Mouse (Mus musculus): Measurements from ENCODE around the gene Zfp683.

- TF ChIP-seq POLR2A (IDR thresholded peaks at IDR 0.05; ENCODE audit: insufficient read depth, low read depth, low read length) = no peak
- no peak for TF ChIP-seq CTCF (IDR thresholded peaks at IDR 0.05; ENCODE audit: insufficient read depth, low read depth, low read length)
These were observed 10.6 kb upstream of the Zfp683 start for GRCm38 (mm10) chr4:134043041-134043440.
